Mouse (Mus musculus) hindbrain, embryonic 11.5 days (tissue): ENCODE measurements around the gene Smurf2. TPM values are rescaled to one million over a fixed set of nuclear protein-coding genes. Genes with fewer than 3 reads are reported as not detected.

ENCODE experiments used
- ATAC-seq: fragments of 200-750 bp; cut with Nextera tagmentation; 2 replicates; pipeline ENCODE4 v1.8.0; 2017; ENCODE audit warnings: mild to moderate bottlenecking, moderate TSS enrichment, moderate library complexity; ENCODE audit not compliant: low FRiP score
- DNase-seq: peaks from one replicate; pipeline ENCODE4 v3.0.0-alpha.2; 2015; ENCODE audit warnings: low spot score
- H3K27ac ChIP-seq: fragments of 300-500 bp; sonication (generic); 2 replicates; pipeline ENCODE4 v1.5.1; 2014; ENCODE audit warnings: mild to moderate bottlenecking, low read depth, low read length
- H3K27me3 ChIP-seq: fragments of 300-500 bp; sonication (generic); 2 replicates; pipeline ENCODE4 v1.6.1; 2014; ENCODE audit warnings: mild to moderate bottlenecking, low read length, moderate library complexity, mixed read lengths; ENCODE audit not compliant: control insufficient read depth, insufficient read depth
- H3K36me3 ChIP-seq: fragments of 300-500 bp; sonication (generic); 2 replicates; pipeline ENCODE4 v1.6.1; 2014; ENCODE audit warnings: mild to moderate bottlenecking, low read length, moderate library complexity, mixed read lengths; ENCODE audit not compliant: control insufficient read depth, insufficient read depth
- H3K4me1 ChIP-seq: fragments of 300-500 bp; sonication (generic); replicated peaks from 2 replicates; pipeline ENCODE4 v1.6.1; 2014; ENCODE audit warnings: low read length, mixed read lengths; ENCODE audit not compliant: control insufficient read depth, insufficient read depth
- H3K4me2 ChIP-seq: fragments of 300-500 bp; sonication (generic); replicated peaks from 2 replicates; pipeline ENCODE4 v1.6.1; 2014; ENCODE audit warnings: mild to moderate bottlenecking, low read depth, low read length
- H3K4me3 ChIP-seq: fragments of 300-500 bp; sonication (generic); 2 replicates; pipeline ENCODE4 v1.5.1; 2014; ENCODE audit warnings: low read depth, low read length
- H3K9ac ChIP-seq: fragments of 300-500 bp; sonication (generic); 2 replicates; pipeline ENCODE4 v1.6.1; 2014; ENCODE audit warnings: low read depth, low read length
- H3K9me3 ChIP-seq: fragments of 300-500 bp; sonication (generic); 2 replicates; pipeline ENCODE4 v1.6.1; 2016; ENCODE audit warnings: low read length; ENCODE audit not compliant: control insufficient read depth
- WGBS: fragments of 180-500 bp; shearing (Covaris S2); extraction: QIAGEN DNeasy Blood & Tissue Kit; methylation state at CpG from one replicate; pipeline ENCODE4 v1.1.7; 2014; 5-methylcytosine and 5-hydroxymethylcytosine counted together
- polyA plus RNA-seq: library from polyadenylated mRNA; unstranded; fragments of >200 nt; fragmentation: Nextera tagmentation; extraction: Ambion mirVana; gene quantifications from 2 replicates; pipeline ENCODE4 v1.2.1, GENCODE M21; 2014

Gene Smurf2
- 19.0 and 25.0 TPM in 2 replicates for polyA plus RNA-seq

DNA sequence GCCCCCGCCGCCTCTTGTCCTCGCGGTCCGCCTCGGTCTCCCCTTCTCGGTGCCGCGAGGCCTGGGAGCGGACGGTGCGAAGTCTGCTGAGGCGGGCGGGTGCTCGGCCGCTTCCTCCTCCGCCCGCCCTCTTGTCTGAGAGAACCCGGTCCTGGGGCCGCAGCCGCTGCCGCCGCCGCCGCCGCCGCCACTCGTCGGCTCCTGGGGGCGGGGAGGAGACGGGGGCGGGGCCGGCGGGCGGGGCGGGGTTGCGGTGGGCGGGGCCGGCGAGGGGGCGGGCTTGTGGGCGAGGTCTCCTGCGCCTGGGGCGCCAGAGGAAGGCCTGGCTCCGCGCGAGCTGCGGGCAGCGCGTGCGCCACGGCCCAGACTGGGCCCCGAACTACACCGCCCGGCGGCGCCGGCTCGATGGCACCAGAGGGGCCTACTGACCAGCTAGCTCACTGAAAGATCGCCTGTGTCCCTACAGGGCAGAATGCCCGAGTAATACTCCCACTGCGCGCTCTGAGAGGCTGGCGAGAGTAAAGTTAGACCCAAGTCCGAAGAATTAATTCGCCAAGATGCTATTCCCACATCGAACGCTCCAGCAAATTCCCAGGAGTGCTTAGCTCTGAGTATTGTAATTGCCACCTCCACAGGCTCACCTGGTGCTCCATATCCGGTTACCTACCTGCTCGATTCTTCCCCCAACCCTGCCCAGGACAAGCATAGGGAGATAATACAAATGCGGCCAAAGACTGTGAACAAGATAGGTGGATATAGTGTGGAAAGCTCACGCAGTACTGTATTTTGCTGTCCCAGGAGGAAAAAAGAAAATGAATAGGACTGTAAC, at the start of gene Smurf2:
Gene Smurf2, minus strand, starts transcription at position 165 of the 829 bp plus-strand sequence.
- ATAC-seq (peak; percentile 96), DNase-seq (peak; percentile 86)
- Histone ChIP-seq H3K36me3 (no peaks in the 10 kb centered on the region), H3K4me3 (peak within 1 kb of the TSS; percentile 90), H3K4me1 (no peaks in the 10 kb centered on the region; the same call in 1 of the 2 replicates), H3K4me2 (peak within 1 kb of the TSS; percentile 88), H3K27me3 (no peaks in the 10 kb centered on the region), H3K9me3 (no peaks in the 10 kb centered on the region), H3K27ac (peak within 1 kb of the TSS; percentile 96), H3K9ac (peak within 1 kb of the TSS; percentile 94)
- 6% methylated on average over 30 of the region's 72 CpGs for WGBS

DNA sequence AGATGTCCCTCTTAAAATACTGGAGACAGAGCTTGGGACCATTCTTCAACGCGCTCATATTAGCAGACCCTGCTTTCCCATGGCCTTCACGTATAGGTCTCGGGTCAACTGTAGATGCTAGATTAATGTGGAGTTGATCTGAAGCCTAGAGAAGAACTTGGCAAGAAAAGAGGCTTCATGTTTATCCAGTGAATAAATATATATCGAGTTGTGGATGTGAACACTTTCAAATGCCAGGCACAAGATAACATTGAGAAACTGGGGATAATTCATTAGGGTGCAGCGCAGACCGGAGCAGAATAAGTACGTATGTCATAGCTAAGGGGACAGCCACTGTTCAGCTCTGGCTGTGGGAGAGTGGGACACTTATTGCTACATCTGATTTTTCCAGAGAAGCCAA, 49.3 kb upstream of the Smurf2 start:
- Histone ChIP-seq H3K9me3 (no peaks in the 10 kb centered on the region), H3K27me3 (no peaks in the 10 kb centered on the region), H3K4me1 (no peaks in the 10 kb centered on the region), H3K27ac (no peak overlapping the region), H3K36me3 (no peaks in the 10 kb centered on the region), H3K4me3 (no peak overlapping the region), H3K9ac (no peak overlapping the region), H3K4me2 (no peak overlapping the region)
- DNase-seq: no peak
- 96% methylated on average over 8 of the region's 8 CpGs for WGBS
- no peak for ATAC-seq

DNA sequence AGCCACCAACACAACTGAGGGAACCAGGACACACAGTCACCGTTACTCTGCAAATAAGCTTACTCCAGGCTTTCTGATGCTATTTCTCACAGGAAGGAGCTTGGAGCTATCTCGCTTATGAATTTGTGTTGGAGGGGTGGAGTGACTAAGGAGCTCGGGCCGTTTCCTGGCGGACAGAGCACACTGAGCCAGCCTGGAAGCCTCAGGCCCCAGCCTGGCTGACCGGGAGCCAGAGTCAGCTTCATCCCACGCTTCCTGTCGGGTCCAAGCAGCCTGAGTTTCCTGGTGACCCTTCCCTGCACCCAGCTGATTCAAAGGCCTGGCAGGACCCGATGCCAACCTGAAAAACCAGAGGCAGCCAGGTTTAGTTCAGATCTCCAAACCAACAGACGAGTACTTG, 47.1 kb upstream of the Smurf2 start:
- Histone ChIP-seq H3K27me3 (no peaks in the 10 kb centered on the region), H3K27ac (no peak overlapping the region), H3K9ac (no peak overlapping the region), H3K9me3 (no peaks in the 10 kb centered on the region), H3K4me3 (no peak overlapping the region), H3K4me2 (no peak overlapping the region), H3K4me1 (no peaks in the 10 kb centered on the region), H3K36me3 (no peaks in the 10 kb centered on the region)
- no peak for DNase-seq
- ATAC-seq: no peak
- WGBS: 81% methylated on average over 10 of the region's 10 CpGs

DNA sequence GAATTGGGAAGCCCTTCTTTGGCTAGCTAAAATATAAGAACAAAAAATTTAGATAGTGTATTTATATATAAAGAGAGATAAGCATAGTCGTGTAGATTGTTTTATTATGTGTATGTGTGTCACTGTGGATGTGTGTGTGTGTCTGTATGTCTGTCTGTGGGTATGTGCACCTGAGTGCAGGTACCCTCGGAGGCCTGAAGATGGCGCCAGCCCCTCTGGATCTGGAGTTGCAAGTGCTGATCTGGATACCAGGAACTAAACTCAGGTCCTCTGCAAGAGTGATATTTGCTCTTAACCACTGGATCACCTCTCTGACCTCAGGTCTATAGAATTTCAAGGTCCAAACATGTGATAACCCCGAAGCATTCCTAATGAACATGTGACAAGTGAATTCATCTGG, 45.4 kb upstream of the Smurf2 start:
- Histone ChIP-seq H3K27me3 (no peaks in the 10 kb centered on the region), H3K9me3 (no peaks in the 10 kb centered on the region), H3K4me1 (no peaks in the 10 kb centered on the region), H3K4me2 (no peak overlapping the region), H3K9ac (no peak overlapping the region), H3K36me3 (no peaks in the 10 kb centered on the region), H3K4me3 (no peak overlapping the region), H3K27ac (no peak overlapping the region)
- WGBS: 89% methylated on average over 4 of the region's 4 CpGs
- ATAC-seq (no peak), DNase-seq (no peak)

GRCm38 (mm10) chr11:106962310-106962709, 41.8 kb upstream of the Smurf2 start:
- Histone ChIP-seq H3K4me2 (no peak overlapping the region), H3K4me1 (no peaks in the 10 kb centered on the region), H3K9ac (no peak overlapping the region), H3K27me3 (no peaks in the 10 kb centered on the region), H3K9me3 (no peaks in the 10 kb centered on the region), H3K4me3 (no peak overlapping the region), H3K27ac (no peak overlapping the region), H3K36me3 (no peaks in the 10 kb centered on the region)
- ATAC-seq (no peak), DNase-seq (no peak)
- 88% methylated on average over 9 of the region's 9 CpGs for WGBS

DNA sequence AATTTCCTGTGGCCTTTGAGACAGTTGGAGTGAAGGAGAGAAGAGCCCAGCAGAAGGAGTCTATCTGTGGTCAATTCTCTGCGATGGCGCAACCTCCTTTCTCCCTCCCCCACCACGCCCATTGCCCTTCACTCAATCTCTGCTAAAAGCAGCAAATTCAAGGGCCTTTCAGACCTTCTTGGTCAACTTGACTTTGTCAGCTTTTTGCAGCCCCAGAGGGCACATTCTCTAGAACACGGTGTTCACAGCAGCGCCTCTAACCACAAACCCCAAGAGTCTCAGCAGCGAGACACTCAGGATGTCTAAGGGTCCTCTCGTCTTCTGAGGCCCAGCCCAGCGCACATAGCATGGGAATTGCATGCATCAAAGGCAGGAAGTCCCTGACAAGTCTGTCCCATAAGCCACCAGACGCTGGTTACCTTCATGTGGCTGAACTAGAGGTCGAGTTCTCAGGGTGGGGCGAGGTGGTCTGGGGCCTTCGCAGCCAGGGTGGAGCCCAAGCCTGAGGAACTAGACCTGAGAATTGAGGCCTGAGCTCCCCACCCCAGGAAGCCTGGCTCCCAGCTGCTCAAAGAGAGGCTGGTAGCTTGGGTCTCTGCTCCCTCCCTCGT, 41.1 kb upstream of the Smurf2 start:
- no peak for ATAC-seq
- no peak overlapping the region for H3K9ac ChIP-seq
- H3K4me2 ChIP-seq: no peak overlapping the region
- no peaks in the 10 kb centered on the region for H3K9me3 ChIP-seq
- H3K27me3 ChIP-seq: no peaks in the 10 kb centered on the region
- H3K36me3 ChIP-seq: no peaks in the 10 kb centered on the region
- no peak for DNase-seq
- H3K4me1 ChIP-seq: no peaks in the 10 kb centered on the region
- H3K27ac ChIP-seq: no peak overlapping the region
- H3K4me3 ChIP-seq: no peak overlapping the region
- WGBS: 72% methylated on average over 13 of the region's 13 CpGs

GRCm38 (mm10) chr11:106959121-106959520, 38.6 kb upstream of the Smurf2 start:
- WGBS: 90% methylated on average over 5 of the region's 5 CpGs
- no peak overlapping the region for H3K4me2 ChIP-seq
- H3K4me1 ChIP-seq: no peaks in the 10 kb centered on the region
- no peak for DNase-seq
- H3K4me3 ChIP-seq: no peak overlapping the region
- no peak overlapping the region for H3K9ac ChIP-seq
- no peak overlapping the region for H3K27ac ChIP-seq
- ATAC-seq: no peak
- no peaks in the 10 kb centered on the region for H3K27me3 ChIP-seq
- H3K9me3 ChIP-seq: no peaks in the 10 kb centered on the region
- H3K36me3 ChIP-seq: no peaks in the 10 kb centered on the region

DNA sequence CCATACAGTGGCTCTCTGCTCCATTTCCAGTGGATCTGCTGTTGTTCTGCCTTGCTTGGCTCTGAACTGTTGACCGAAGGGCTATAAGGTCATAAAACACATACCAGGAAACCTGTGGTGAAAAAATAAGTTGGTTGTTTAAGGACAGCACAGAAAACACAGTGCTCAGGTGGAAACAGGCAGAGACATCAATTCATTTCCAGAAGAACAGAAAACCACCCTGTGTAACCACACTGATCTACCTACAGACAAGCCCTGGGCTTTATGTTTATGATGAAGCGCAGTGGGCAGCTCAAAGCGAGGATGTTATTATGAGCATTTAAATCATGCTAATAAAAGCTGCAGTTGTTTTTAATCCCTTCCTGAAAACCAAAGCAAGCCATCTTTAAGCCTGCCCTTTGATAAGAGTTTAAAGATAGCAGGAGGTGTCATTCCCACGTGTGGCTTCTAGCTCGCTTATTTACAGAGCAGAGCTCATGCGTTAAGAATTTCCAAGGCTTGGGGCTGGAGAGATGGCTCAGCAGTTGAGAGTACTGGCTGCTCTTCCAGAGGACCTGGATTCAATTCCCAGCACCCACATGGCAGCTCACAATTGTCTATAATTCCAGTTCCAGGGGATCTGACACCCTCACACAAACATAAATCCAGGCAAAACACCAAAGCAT, 38.0 kb upstream of the Smurf2 start:
- no peaks in the 10 kb centered on the region for H3K9me3 ChIP-seq
- H3K9ac ChIP-seq: no peak overlapping the region
- no peaks in the 10 kb centered on the region for H3K36me3 ChIP-seq
- ATAC-seq: no peak
- H3K27ac ChIP-seq: no peak overlapping the region
- no peaks in the 10 kb centered on the region for H3K27me3 ChIP-seq
- WGBS: 86% methylated on average over 6 of the region's 6 CpGs
- H3K4me1 ChIP-seq: no peaks in the 10 kb centered on the region
- H3K4me2 ChIP-seq: no peak overlapping the region
- no peak overlapping the region for H3K4me3 ChIP-seq
- no peak for DNase-seq
